Mouse (Mus musculus) hindbrain, embryonic 11.5 days (tissue): ENCODE data around the gene Fam50a. TPM values are rescaled to one million over a fixed set of nuclear protein-coding genes. Genes with fewer than 3 reads are reported as not detected.

Experiments used
- ATAC-seq: fragments of 200-750 bp; cut with Nextera tagmentation; 2 replicates; pipeline ENCODE4 v1.8.0; 2017; ENCODE audit warnings: mild to moderate bottlenecking, moderate TSS enrichment, moderate library complexity; ENCODE audit not compliant: low FRiP score
- DNase-seq: peaks from one replicate; pipeline ENCODE4 v3.0.0-alpha.2; 2015; ENCODE audit warnings: low spot score
- H3K27ac ChIP-seq: fragments of 300-500 bp; sonication (generic); 2 replicates; pipeline ENCODE4 v1.5.1; 2014; ENCODE audit warnings: mild to moderate bottlenecking, low read depth, low read length
- H3K27me3 ChIP-seq: fragments of 300-500 bp; sonication (generic); 2 replicates; pipeline ENCODE4 v1.6.1; 2014; ENCODE audit warnings: mild to moderate bottlenecking, low read length, moderate library complexity, mixed read lengths; ENCODE audit not compliant: control insufficient read depth, insufficient read depth
- H3K36me3 ChIP-seq: fragments of 300-500 bp; sonication (generic); 2 replicates; pipeline ENCODE4 v1.6.1; 2014; ENCODE audit warnings: mild to moderate bottlenecking, low read length, moderate library complexity, mixed read lengths; ENCODE audit not compliant: control insufficient read depth, insufficient read depth
- H3K4me1 ChIP-seq: fragments of 300-500 bp; sonication (generic); replicated peaks from 2 replicates; pipeline ENCODE4 v1.6.1; 2014; ENCODE audit warnings: low read length, mixed read lengths; ENCODE audit not compliant: control insufficient read depth, insufficient read depth
- H3K4me2 ChIP-seq: fragments of 300-500 bp; sonication (generic); replicated peaks from 2 replicates; pipeline ENCODE4 v1.6.1; 2014; ENCODE audit warnings: mild to moderate bottlenecking, low read depth, low read length
- H3K4me3 ChIP-seq: fragments of 300-500 bp; sonication (generic); 2 replicates; pipeline ENCODE4 v1.5.1; 2014; ENCODE audit warnings: low read depth, low read length
- H3K9ac ChIP-seq: fragments of 300-500 bp; sonication (generic); 2 replicates; pipeline ENCODE4 v1.6.1; 2014; ENCODE audit warnings: low read depth, low read length
- H3K9me3 ChIP-seq: fragments of 300-500 bp; sonication (generic); 2 replicates; pipeline ENCODE4 v1.6.1; 2016; ENCODE audit warnings: low read length; ENCODE audit not compliant: control insufficient read depth
- WGBS: fragments of 180-500 bp; shearing (Covaris S2); extraction: QIAGEN DNeasy Blood & Tissue Kit; methylation state at CpG from one replicate; pipeline ENCODE4 v1.1.7; 2014; 5-methylcytosine and 5-hydroxymethylcytosine counted together
- polyA plus RNA-seq: library from polyadenylated mRNA; unstranded; fragments of >200 nt; fragmentation: Nextera tagmentation; extraction: Ambion mirVana; gene quantifications from 2 replicates; pipeline ENCODE4 v1.2.1, GENCODE M21; 2014

Gene Fam50a
- polyA plus RNA-seq, result 60.6 and 67.3 TPM in 2 replicates

- H3K4me2 ChIP-seq, result peak within 1 kb of the TSS; percentile 72
- H3K36me3 ChIP-seq, result no peaks in the 10 kb centered on the region
- 12% methylated on average over 39 of the region's 59 CpGs for WGBS
- peak within 1 kb of the TSS; percentile 60 for H3K27ac ChIP-seq
- peak within 1 kb of the TSS; percentile 51 for H3K4me3 ChIP-seq
- H3K27me3 ChIP-seq, result no peaks in the 10 kb centered on the region
- ATAC-seq, result peak; percentile 95
- H3K9me3 ChIP-seq, result no peaks in the 10 kb centered on the region
- DNase-seq, result peak; percentile 84
- H3K4me1 ChIP-seq, result no peaks in the 10 kb centered on the region
- H3K9ac ChIP-seq, result peak within 1 kb of the TSS; percentile 67
Measured at GRCm38 (mm10) chrX:74312540-74313464, at the start of gene Fam50a. Gene Fam50a (plus strand): TSS chrX:74313033.

- 29% methylated on average over 3 of the region's 3 CpGs for WGBS
Measured at GRCm38 (mm10) chrX:74269736-74270061, 43.1 kb upstream of the Fam50a start.

GRCm38 (mm10) chrX:74270062-74270901 lies 42.6 kb upstream of the Fam50a start, which contains the start of gene Rpl10:
Gene Rpl10 (plus strand): TSS chrX:74270812.
- no peaks in the 10 kb centered on the region for H3K4me1 ChIP-seq
- H3K4me3 ChIP-seq, result peak within 1 kb of the TSS; percentile 54
- H3K27ac ChIP-seq, result peak within 1 kb of the TSS; percentile 90
- H3K9me3 ChIP-seq, result no peaks in the 10 kb centered on the region
- ATAC-seq, result peak; percentile 95
- peak; percentile 91 for DNase-seq
- peak within 1 kb of the TSS; percentile 49 for H3K4me2 ChIP-seq
- no peaks in the 10 kb centered on the region for H3K27me3 ChIP-seq
- peak within 1 kb of the TSS; percentile 71 for H3K9ac ChIP-seq
- H3K36me3 ChIP-seq, result no peaks in the 10 kb centered on the region
- 15% methylated on average over 42 of the region's 42 CpGs for WGBS

More at GRCm38 (mm10) chrX:74269736-74270061, 43.1 kb upstream of the Fam50a start:
- ATAC-seq (peak; percentile 33; the same call in 1 of the 2 replicates), DNase-seq (no peak)
- Histone ChIP-seq H3K9me3 (no peaks in the 10 kb centered on the region), H3K4me1 (no peaks in the 10 kb centered on the region), H3K27me3 (no peaks in the 10 kb centered on the region), H3K36me3 (no peaks in the 10 kb centered on the region), H3K27ac (peak overlapping the region; percentile 90), H3K4me2 (peak overlapping the region; percentile 19), H3K9ac (peak overlapping the region; percentile 66), H3K4me3 (peak overlapping the region; percentile 54)

GRCm38 (mm10) chrX:74270902-74271551 lies 41.8 kb upstream of the Fam50a start:
- Histone ChIP-seq H3K27ac (peak overlapping the region; percentile 42; the same call in 1 of the 2 replicates), H3K9ac (peak overlapping the region; percentile 71), H3K4me3 (peak overlapping the region; percentile 54), H3K4me2 (peak overlapping the region; percentile 49), H3K4me1 (no peaks in the 10 kb centered on the region), H3K27me3 (no peaks in the 10 kb centered on the region), H3K9me3 (no peaks in the 10 kb centered on the region), H3K36me3 (no peaks in the 10 kb centered on the region)
- ATAC-seq, result no peak
- WGBS, result 18% methylated on average over 27 of the region's 27 CpGs
- peak; percentile 48 for DNase-seq

GRCm38 (mm10) chrX:74273422-74274322 lies 39.2 kb upstream of the Fam50a start:
- Histone ChIP-seq H3K4me2 (no peak overlapping the region), H3K4me3 (no peak overlapping the region), H3K4me1 (no peaks in the 10 kb centered on the region), H3K36me3 (no peaks in the 10 kb centered on the region), H3K27ac (no peak overlapping the region), H3K9me3 (no peaks in the 10 kb centered on the region), H3K9ac (no peak overlapping the region), H3K27me3 (no peaks in the 10 kb centered on the region)
- DNase-seq (no peak), ATAC-seq (no peak)
- WGBS, result 31% methylated on average over 10 of the region's 10 CpGs

- H3K27ac ChIP-seq, result no peak overlapping the region
- DNase-seq (no peak), ATAC-seq (no peak)
- H3K9ac ChIP-seq, result no peak overlapping the region
- no peaks in the 10 kb centered on the region for H3K27me3 ChIP-seq
- no peaks in the 10 kb centered on the region for H3K36me3 ChIP-seq
- H3K4me2 ChIP-seq, result no peak overlapping the region
- H3K4me3 ChIP-seq, result no peak overlapping the region
- no peaks in the 10 kb centered on the region for H3K4me1 ChIP-seq
- 84% methylated on average over 7 of the region's 8 CpGs for WGBS
- H3K9me3 ChIP-seq, result no peaks in the 10 kb centered on the region
Measured at GRCm38 (mm10) chrX:74277916-74278315, 34.9 kb upstream of the Fam50a start.

- Histone ChIP-seq H3K4me2 (peak overlapping the region; percentile 45), H3K9me3 (no peaks in the 10 kb centered on the region), H3K4me1 (no peaks in the 10 kb centered on the region), H3K9ac (peak overlapping the region; percentile 64; the same call in 1 of the 2 replicates), H3K27me3 (no peaks in the 10 kb centered on the region), H3K4me3 (peak overlapping the region; percentile 43), H3K36me3 (no peaks in the 10 kb centered on the region), H3K27ac (no peak overlapping the region)
- DNase-seq (no peak), ATAC-seq (no peak)
- WGBS, result 21% methylated on average over 14 of the region's 14 CpGs
Measured at GRCm38 (mm10) chrX:74281041-74281731, 31.6 kb upstream of the Fam50a start.
